Mouse (Mus musculus): ENCODE data around the gene Gmpr. TPM values are rescaled to one million over a fixed set of nuclear protein-coding genes. Genes with fewer than 3 reads are reported as not detected.

Gene Gmpr
- polyA plus RNA-seq, 1 experiment, result 16.9 TPM

DNA sequence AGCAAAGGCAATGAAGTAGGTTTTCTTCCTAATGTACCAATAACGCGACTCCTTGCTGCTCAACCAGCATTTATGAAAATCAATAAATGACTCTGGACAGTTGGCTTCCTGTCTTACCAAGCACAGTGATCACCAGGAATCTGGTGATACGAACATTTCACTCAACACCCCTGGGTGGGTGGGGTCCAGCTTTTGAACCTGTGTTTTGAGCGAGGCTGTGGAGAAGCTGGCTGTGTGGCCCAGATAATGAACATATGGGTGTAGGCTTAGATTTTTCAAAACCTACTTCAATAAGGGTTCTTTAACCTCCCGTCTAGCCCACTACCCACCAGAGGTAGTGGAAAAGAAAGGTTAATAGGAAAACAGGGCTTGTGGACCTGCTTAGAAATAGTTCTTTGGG is 4.5 kb upstream of the Gmpr start:
- DNase-seq (ENCODE audit: low read depth), result no peak

DNA sequence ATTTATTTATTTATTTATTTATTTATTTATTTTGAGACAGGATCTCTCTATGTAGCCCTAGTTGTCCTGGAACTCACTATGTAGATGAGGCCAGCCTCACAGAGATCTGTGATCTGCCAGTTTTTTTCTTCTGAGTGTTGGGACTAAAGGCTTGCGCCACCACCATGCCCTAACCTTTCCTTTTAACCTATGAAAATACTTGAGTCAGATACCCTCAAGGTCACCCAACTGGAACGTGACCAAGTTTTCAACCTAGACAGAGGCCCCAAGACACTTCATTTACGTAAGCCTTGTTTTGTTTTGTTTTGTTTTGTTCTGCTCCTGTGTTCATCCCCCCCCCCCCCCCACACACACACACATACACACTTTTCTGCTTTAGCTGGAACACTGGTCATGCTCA is 1.7 kb upstream of the Gmpr start:
- DNase-seq (ENCODE audit: low read depth), result no peak

GRCm38 (mm10) chr13:45508495-45508894 is 1.3 kb downstream of the Gmpr start:
- DNase-seq (ENCODE audit: low read depth), result no peak

DNA sequence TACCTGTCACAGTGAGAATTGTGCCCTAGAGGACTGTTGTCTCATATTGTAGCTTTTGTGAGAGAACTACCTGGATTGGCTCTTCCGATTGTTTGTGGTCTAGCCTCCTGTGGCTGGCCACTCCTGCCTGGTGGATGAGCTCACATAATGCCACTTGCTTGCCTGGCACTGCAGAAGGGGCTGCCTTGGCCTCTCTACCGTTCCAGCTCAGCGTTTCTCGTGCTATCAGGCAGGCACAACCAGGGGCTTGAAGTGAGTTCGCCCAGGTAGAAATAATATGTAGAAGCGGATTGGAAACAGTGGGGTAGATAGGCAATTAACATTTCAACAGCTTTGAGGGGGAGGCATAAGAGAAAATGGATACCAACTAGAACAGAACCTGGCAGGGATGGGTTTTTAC is 2.1 kb downstream of the Gmpr start:
- no peak for DNase-seq (ENCODE audit: low read depth)

- DNase-seq (ENCODE audit: low read depth), result no peak
Observed at GRCm38 (mm10) chr13:45511706-45512435, 4.6 kb downstream of the Gmpr start.

DNA sequence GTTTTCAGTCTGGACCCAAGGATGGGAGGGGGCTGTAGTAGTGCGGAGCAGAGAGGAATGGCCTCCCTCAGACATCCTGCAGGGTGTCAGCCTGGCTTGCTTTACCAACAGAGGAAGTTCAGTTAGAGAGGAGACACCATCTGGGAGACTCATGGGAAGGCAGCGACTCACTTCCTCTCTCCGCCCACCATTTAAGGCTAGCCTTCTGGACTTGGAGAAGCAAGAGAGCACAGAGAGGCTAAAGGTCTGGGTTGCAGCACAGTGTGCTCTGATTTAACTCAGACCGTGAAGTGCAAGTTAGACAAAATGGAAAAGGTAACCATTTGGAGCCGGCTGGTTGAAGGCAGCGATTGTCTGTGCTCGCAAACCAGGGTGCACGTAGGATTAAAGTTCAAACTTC is 5.3 kb downstream of the Gmpr start:
- no peak for DNase-seq (ENCODE audit: low read depth)

DNA sequence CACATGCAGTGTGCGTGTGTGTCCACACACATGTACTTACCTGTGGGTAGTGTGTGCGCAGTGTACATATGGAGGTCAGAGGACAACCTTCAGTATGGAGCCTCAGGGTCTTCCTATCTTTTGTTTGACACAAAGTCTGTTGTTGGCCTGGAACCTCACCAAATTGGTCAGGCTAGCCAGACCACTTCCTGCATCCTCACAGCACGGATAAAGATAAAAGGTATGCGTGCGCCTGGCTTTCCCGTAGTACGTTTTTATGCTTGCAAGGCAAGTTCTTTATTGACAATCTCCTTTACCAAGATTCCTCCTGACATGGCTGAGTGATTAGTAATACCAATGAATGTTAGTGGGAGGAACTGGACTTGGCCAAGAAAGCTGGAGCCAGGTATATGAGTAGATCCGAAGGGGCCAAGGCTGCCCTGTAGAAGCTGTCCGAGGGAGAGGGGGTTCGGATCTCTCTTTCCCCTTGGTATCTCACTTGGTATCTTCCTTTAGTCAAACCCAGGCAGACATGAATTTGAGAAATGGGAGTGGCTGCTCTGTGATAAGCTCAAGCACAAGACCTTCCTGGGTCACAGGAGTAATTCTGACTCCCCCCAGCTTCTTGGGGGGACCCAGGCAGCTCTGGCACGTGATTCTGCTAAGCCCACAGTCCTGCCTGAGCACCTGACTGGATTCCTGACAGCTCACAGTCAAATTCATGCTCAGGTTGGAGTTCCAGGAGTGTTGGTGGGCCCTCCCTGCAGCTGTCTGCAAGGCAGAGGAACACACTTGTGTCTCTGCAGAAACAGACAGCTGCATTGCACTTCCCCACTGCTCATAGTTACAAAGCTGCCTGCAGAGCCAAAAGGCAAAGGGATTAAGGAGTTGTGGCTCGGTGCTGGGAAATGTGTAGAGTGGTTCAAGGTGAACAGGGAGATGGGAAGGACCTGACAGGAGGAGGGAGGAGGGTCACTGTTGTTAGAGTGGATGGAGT is 6.1 kb downstream of the Gmpr start:
- no peak for DNase-seq (ENCODE audit: low read depth)

- DNase-seq (ENCODE audit: low read depth), result no peak
Observed at GRCm38 (mm10) chr13:45514115-45514514, 6.9 kb downstream of the Gmpr start.

GRCm38 (mm10) chr13:45514832-45515422 is 7.7 kb downstream of the Gmpr start:
- no peak for DNase-seq (ENCODE audit: low read depth)

- DNase-seq (ENCODE audit: low read depth), result no peak
Observed at GRCm38 (mm10) chr13:45516501-45517393, 9.5 kb downstream of the Gmpr start.

DNA sequence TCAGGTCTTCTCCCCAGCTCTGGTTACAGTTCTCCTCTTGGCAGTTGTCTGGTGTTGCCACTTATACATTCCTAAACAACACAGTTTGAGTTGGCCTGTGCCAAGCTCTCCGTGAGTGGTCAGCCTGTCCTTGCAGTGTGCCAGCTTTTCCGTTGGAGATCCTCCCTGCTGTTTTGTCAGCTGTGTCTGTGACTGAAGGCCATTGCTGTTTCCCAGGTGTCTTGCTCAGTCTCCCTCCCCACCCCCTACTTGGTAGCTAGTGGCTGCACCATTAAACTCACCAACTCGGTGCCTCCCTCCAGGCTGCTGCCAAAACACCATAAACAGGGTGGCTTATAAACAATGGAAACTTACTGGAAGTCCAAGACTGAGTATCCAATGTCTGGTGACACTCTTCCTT is 17.1 kb downstream of the Gmpr start:
- DNase-seq (ENCODE audit: low read depth), result no peak

- DNase-seq (ENCODE audit: low read depth), result no peak
Observed at GRCm38 (mm10) chr13:45524791-45525435, 17.7 kb downstream of the Gmpr start.

DNA sequence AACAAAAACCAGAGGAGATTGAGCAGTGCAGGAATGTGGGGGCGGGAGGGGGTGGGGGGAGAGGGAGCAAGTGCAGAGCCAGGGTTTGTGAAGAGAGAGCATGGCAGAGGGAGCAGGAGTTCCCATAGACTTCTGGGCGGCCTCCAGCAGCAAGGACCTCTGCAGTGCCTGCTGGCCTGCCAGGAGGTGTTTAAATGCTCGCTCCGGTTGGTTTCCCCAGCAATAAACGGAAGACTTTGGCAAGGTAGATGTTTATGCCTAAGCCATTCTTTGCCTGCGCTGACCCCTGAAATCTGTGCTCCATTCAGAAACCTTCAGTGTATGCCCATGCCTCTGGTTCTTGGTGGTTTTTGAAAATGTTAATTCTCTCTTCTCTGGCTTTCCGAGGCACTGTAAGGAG is 19.0 kb downstream of the Gmpr start:
- no peak for DNase-seq (ENCODE audit: low read depth)

DNA sequence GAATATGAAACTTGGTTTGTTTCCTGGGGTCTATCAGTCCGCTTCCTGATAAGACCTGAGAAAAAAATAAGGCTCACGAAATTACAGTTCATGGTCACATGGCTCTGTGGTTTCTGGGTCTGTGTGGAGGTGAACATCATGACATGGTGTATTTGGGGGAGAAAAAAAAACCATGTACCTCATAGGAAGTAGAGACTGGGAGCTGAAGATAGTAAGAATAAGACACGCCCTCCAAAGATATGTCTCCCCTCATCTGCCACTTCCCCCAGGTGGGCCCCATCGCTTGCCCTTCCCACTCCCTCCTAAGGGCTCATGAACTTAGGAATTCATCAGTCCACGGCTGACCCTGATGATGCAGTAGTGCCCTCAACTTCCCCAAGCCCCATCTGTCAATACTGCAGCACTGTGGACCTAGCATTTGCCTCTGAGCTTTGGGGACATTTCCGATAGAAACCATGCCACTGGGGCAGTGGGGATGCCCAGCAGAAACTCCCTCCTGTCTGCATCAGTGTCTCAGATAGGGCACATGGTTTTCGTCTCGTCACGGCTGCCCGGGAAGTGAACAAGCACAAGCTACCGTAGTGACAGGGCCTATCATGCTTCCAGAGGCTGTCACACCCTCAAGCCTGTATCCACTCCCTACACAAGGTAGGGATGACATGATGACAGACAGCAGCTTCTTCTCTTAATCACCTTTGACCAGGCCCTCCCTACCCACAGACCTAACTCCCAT is 20.2 kb downstream of the Gmpr start:
- no peak for DNase-seq (ENCODE audit: low read depth)

GRCm38 (mm10) chr13:45528787-45529186 is 21.5 kb downstream of the Gmpr start:
- no peak for DNase-seq (ENCODE audit: low read depth)

DNA sequence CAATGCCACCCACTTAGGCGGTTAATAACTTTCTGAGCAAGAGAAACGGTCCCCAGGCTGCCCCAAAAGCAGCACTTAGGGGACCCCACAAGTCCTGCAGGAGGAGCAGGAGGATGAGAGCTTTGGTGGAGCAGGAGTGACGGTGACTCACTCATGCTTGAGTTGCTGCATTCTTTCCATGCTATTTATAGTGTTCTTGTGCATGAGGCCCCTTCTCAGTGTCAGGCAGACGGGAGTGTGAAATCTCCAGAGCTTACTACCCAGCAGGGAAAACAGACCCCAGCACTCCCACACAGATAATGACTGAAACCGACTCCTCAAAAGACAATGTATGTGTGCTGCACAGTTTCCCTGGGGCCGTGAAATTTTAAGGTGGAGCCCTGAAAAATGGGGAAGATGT is 23.5 kb downstream of the Gmpr start:
- no peak for DNase-seq (ENCODE audit: low read depth)

DNA sequence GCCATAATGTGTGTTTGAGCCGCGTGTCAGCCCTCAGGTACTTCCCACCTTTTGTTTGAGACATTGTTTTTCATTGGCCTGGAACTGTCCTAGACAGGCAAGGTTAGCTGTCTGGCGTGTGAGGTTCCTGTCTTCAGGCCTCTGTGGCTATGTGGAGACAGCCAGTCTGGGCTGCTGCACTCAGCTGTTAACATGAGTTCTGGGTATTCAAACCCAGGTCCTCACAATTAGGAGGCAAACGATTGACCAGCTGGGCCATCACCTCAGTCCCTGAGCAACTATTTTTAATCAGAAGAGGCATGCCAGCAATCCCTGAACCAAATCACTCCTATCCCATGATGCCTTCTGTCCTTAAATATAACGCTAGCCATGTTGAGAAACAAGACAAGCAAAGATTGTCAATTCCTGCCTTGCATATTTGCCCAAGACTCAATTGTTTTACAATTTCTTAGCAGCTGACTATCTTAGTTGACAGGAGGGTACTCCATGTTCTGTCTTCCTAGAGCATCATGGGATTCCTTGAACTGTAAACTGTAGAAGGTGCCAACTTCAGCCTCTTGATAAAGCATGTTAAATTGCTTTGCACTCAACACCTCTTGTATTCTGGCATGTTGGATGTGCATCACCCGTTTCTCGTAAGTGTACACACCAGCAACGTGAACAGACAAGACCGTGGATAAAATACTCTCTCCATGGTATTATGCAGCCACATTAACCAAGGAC is 28.6 kb downstream of the Gmpr start:
- DNase-seq (ENCODE audit: low read depth), result no peak

GRCm38 (mm10) chr13:45537110-45537509 is 29.9 kb downstream of the Gmpr start:
- no peak for DNase-seq (ENCODE audit: low read depth)

GRCm38 (mm10) chr13:45538091-45538490 is 30.8 kb downstream of the Gmpr start:
- no peak for DNase-seq (ENCODE audit: low read depth)

All from gonadal fat pad, adult 2 months (tissue).